Mouse (Mus musculus) erythroid progenitor cell, adult 5-6 weeks (primary cell): ENCODE measurements around the gene Tut7. TPM values are rescaled to one million over a fixed set of nuclear protein-coding genes. Genes with fewer than 3 reads are reported as not detected.
"Not testable (repeated sequence)": the region's sequence is repeated elsewhere in the genome, so short reads cannot be mapped to it uniquely, and the experiment has no call there.

ENCODE experiments used
- ATAC-seq: replicated peaks from 2 replicates; pipeline ENCODE4 v1.8.0; 2016; ENCODE audit warnings: moderate number of reproducible peaks, mild to moderate bottlenecking, moderate TSS enrichment, inconsistent platforms; ENCODE audit not compliant: poor library complexity, low FRiP score, severe bottlenecking
- total RNA-seq, 2 experiments: library from RNA; stranded (forward) in 1 of 2; stranded (reverse) in 1 of 2; fragments of 150-400 nt in 1 of 2; fragments of 186-747, 209-891 nt in 1 of 2; gene quantifications; 2 replicates each; pipeline versions ENCODE4 v1.2.3 to v1.2.4; 2015 to 2017; ENCODE audit warnings: low replicate concordance in 2 of 2

Gene Tut7
- total RNA-seq, 2 experiments from 2014 or later, result 492 to 561 TPM

DNA sequence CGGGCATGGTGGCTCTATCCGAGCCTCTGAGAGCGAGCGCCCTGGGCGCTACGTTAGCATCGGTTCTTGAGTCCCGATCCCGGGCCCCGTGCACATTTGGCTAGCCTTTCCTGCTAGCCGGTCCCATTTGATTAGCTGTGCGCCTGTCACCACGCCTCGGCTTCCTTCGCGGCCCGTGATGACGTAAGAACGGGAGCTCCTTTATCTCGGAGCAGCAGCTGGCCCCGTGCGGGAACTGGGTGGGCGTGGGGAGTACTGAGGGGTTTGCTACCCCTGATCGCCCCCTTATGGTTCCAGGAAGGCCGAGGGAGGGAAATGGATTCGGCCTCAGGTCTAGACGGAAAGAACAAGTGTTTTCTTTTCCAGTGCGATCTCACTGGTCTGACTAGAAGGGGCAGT, 52.8 kb downstream of the Tut7 start:
- peak; percentile 76 for ATAC-seq

DNA sequence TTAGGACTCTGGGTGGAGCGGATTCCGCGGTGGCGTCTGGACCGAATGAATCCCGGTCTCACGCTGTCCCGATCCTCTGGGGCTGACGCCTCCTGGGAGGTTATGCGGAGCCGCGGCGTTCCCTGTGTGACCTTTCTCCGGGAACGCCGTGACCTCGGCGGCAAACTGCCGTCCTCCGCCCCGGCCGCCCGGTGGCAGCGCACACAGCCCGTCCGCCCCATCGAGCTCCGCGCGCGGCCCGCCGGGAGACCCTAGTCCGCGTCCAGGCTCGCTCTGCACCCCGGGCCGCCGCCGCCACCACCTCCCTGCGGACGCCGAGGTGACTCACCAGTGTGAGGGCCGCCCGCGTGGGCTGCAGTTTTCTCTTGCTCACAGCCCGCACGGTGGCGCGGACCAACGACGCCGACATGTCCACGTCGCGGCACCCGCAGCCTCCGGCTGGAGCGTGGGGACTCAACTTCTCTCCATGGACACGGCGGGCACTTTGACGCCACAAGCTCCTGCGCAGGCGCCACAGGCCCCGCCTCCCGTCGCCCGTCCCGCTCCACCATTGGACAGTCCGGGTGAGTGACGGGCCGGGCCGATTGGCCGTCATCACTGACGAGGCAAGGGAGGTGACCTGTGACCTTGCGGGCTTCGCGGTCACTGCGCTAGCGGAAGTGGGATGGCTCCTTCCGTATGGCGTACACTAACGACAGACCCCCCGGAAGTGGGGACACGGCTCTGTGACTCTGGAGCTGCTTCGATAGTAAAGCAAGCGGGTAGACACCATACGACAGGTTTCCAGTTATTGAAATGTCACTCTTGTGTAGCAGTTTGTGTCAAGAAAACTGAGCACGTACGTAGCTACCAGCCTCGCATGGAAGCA, 53.4 kb downstream of the Tut7 start, which contains the start of gene Isca1:
Gene Isca1 (minus strand): TSS at position 515 of the 868 bp plus-strand sequence.
- ATAC-seq, result peak; percentile 84

DNA sequence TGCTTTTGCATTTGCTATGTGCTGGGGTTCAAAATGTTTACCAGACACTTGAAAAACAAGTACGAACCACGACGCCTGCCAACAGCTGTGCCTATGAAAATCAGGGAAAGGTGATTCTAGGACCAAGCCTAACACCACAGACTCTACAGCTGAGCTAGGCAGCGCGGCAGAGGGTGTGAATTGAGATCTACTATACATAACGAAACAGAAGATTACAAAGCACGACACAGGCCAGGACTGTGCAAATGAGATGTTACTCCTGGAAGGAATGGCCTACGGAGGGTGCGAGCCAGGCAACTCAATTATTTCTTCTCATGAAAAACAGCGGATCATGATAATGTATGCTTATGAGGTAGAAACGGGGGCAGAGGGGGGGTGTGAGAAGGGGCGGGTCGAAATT, 54.4 kb downstream of the Tut7 start:
- ATAC-seq, result no peak

DNA sequence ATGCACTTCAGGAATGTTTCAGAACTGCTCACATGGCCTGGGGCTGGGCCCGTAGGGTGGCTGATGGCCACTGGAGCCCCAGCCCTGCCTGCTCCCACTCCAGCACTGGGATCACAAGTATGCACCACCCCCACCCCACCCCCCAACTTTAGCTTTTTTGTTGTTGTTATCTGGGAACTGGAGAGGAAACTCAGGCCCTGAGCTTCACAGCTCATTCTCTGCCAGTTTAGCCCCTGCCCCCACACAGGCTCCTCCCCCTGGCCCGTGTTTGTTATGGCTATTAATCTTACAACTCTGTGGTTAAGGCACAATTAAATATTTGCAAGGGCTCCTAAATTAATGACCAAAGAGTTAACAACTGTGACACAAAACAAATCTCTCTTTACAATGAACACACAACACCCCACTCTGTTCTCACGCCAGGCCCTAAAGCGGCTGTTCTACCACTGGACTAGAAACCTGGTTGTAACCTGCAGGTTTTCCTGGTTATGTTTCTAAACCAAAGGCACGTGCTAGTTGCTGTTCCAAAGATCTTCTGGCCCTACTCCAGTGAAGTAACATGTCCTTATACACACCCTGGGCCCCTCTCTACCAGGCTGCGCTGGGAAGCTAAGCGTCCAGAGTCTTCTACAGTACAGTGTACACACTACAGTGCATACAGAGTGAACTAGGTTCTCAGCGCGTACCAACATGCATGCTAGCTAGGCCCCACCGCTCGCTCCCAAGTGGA, 56.0 kb downstream of the Tut7 start:
- ATAC-seq, result no peak

DNA sequence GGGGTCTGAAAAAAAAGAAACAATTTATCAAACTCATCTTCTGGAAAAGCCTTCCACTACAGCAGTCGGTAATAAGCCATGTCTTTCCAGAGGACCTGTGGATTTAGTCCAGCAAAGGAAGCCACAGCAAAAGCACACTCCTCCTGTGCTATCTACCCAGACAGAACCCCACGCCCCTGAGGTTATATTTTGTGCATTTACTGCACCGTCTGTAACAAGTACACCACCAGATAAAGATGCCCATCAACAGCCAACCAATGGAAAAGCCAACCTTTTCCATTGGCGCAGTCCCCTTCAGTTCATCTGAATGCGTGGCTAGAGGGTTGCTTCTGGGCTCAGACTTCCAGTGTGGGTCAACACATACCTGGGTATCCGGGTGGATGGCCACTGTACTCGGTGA, 60.2 kb downstream of the Tut7 start:
- peak; percentile 89 for ATAC-seq

GRCm38 (mm10) chr13:59756906-59757305, 66.0 kb downstream of the Tut7 start:
- ATAC-seq, result no peak

DNA sequence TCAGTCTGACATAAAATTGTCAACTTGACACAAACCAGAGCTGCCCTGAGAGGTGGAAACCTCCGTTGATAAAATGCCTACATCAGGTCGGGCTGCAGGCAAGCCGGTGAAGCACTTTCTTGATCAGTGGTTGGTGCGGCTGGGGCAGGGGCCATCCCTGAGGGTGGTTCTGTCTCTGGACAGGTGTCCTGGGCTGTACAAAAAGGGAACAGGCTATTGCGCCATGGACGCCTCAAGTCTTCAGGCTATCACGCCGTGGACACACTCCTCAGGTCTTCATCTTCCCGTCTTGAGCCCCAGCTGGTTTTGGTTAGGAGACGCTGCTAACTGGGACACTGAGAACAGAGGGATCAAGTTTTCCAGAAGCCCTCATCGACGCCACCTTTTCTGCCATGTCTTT, 72.6 kb downstream of the Tut7 start:
- no peak for ATAC-seq

DNA sequence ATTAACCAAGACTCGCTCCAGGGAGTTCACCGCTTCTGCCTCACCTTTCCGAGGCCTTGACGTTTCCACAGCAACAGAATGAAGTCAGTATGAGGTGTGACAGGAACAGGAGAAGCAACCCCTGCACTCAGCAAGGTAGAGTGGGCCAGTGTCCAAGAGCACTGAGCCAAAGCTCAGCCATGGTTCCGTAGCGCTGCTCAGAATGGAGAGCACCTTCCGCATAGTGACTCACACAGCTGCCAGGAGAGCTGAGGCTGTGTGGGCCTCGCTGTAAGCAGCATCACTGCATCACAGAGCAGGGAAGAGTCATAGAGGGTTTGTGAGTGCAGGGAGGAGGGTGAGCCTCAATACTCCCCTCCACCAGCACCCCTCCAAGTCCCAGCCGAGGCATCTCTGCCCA, 76.2 kb downstream of the Tut7 start, which contains the start of gene 1700014D04Rik:
Gene 1700014D04Rik (minus strand): TSS at position 42 of the 400 bp plus-strand sequence.
- no peak for ATAC-seq

DNA sequence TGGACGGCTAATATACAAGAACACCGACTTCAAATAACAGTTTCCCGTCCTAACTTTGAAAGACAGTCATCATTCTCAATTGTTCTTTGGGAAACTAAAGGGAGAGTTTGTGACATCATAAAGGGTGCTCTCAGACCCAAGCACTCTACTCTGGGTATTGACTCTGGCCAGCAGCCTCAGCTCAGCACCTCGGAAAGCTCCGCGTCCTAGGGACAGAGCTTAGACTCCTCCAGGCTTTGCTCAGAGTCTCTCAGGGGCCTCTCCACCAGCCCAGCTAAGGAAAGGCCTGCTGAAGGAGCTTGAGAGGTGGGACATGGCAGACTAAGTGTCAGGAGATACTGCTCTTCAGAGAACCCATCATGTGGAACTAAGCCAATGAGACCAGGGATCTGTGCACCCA, 76.8 kb downstream of the Tut7 start:
- ATAC-seq, result no peak

DNA sequence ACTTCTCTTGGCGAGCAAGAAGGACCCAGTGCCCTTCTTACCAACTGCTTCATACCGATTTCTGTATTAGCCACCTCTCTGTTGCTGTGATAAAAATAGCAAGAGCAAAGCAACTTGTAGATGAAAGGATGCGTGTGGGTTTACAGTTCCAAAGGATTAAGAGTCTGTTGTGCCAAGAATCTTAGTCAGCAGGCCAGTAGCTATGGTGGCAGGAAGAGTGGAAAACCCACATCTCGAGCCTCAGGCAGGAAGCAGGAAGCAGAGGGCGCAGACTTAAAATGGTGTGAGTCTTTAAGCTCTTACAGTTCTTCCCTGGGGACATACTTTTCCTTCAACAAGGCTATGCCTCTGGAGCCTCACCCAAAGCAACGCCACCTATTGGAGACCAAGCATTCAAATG, 77.5 kb downstream of the Tut7 start:
- no peak for ATAC-seq

- ATAC-seq, result no peak
These were observed 81.2 kb downstream of the Tut7 start for GRCm38 (mm10) chr13:59741697-59742096.

- no peak for ATAC-seq
These were observed 81.9 kb downstream of the Tut7 start for GRCm38 (mm10) chr13:59741096-59741495.

- peak; percentile 69 for ATAC-seq
These were observed 83.5 kb downstream of the Tut7 start for GRCm38 (mm10) chr13:59739397-59739796.

GRCm38 (mm10) chr13:59738455-59738854, 84.5 kb downstream of the Tut7 start:
- peak; percentile 77 for ATAC-seq

- peak; percentile 22 for ATAC-seq
These were observed 87.8 kb downstream of the Tut7 start for GRCm38 (mm10) chr13:59735190-59735589.

GRCm38 (mm10) chr13:59734347-59734746, 88.6 kb downstream of the Tut7 start:
- ATAC-seq, result not testable (repeated sequence)

- ATAC-seq, result no peak
These were observed 89.0 kb downstream of the Tut7 start for GRCm38 (mm10) chr13:59733936-59734335.

DNA sequence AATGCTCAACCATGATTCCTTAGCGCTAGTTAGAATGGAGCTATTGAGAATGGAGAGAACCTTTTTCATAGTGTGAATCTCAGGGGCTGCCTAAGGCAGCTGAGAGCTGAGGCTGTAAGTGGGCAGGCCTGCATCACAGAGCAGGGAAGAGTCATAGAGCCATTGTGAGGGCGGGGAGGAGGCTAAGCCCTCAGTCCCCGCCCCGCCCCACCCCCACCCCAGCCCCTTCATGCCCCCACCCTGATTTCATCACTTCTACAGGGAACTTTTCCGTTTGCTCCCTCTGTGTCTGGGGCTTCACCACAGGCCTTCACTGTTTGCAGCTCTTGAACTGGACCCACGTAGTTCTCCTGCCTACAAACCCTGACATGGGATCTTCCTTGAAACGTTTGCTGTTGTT, 91.3 kb downstream of the Tut7 start, which contains the start of gene Spata31d1d:
Gene Spata31d1d (minus strand): TSS at position 101 of the 400 bp plus-strand sequence.
- no peak for ATAC-seq

DNA sequence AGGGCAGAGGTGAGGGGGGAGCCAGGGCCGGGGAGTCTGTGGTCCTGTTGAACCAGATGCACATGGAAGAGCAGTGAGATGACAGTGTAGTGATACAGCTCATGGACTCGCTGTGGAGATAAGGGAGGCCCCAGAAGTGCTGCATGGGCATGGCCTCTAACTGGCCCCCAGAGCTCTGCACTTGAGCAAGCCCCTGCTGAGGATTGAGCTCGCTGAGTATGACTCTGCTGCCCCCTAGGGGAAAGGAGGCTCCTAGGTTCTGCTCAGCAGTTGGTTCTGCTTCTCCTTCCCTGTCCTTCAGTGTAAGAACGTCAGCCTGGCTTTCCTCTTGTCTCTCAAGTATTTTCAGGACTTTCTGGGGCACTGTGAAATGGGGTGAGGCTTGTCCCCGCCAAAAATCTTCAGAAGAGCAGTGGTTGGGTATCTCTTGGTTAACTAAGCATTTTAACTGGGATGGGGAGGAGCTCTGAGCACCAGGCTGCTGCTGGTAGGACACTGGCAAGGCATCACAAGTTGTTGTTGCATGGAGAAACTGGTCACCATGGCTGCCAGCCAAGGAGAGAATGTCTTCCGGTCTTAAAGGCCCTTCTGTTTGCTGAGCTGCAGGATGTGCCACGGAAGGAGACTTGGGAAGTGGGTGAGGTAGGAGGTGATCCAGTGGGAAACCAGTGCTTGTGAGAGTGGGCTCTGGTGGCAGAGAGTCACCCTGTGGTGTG, 94.4 kb downstream of the Tut7 start:
- peak; percentile 84 for ATAC-seq
